Mouse (Mus musculus): ENCODE measurements around the gene Chmp4b.

- TF ChIP-seq CTCF (IDR thresholded peaks at IDR 0.05; ENCODE audit: low read depth), result no peak
- TF ChIP-seq EP300 (IDR thresholded peaks at IDR 0.05; ENCODE audit: low read depth), result no peak
Observed at GRCm38 (mm10) chr2:154642712-154643385, 8.7 kb upstream of the Chmp4b start.

Data from heart, postnatal 0 days (tissue).